Mouse (Mus musculus) myocyte (in vitro differentiated cells): Measurements from ENCODE around the gene Pih1d1. TPM values are rescaled to one million over a fixed set of nuclear protein-coding genes. Genes with fewer than 3 reads are reported as not detected.
A peak's percentile ranks its signal among the peaks of the same experiment; 100 is the strongest.

Source experiments
- H3K27me3 ChIP-seq: one replicate; pipeline ENCODE4 v1.6.1; 2011; ENCODE audit not compliant: control insufficient read depth, insufficient read depth, insufficient read length
- H3K36me3 ChIP-seq: one replicate; pipeline ENCODE4 v1.6.1; 2011; ENCODE audit not compliant: control insufficient read depth, insufficient read depth
- H3K4me2 ChIP-seq: one replicate; pipeline ENCODE4 v1.6.1; 2011; ENCODE audit warnings: low read depth, control low read depth
- H3K4me3 ChIP-seq: one replicate; pipeline ENCODE4 v1.5.1; 2011; ENCODE audit warnings: mild to moderate bottlenecking, control low read depth, moderate library complexity
- H3K79me2 ChIP-seq: one replicate; pipeline ENCODE4 v1.6.1; 2011; ENCODE audit not compliant: control insufficient read depth, insufficient read depth
- H3ac ChIP-seq: one replicate; pipeline ENCODE4 v1.6.1; 2011; ENCODE audit not compliant: control insufficient read depth, insufficient read length
- CEBPB ChIP-seq: IDR thresholded peaks from 2 replicates; pipeline ENCODE4 v1.6.1; 2011; ENCODE audit warnings: mild to moderate bottlenecking, moderate library complexity; ENCODE audit not compliant: poor library complexity, insufficient read depth, severe bottlenecking
- E2F4 ChIP-seq: IDR thresholded peaks from one replicate; pipeline ENCODE4 v1.6.1; 2011; ENCODE audit warnings: mild to moderate bottlenecking, control low read depth, moderate library complexity; ENCODE audit not compliant: insufficient read depth
- MAX ChIP-seq: IDR thresholded peaks from one replicate; pipeline ENCODE4 v1.6.1; 2011; ENCODE audit warnings: low read depth, mild to moderate bottlenecking, control low read depth
- MYOD1 ChIP-seq, 3 experiments: IDR thresholded peaks; one replicate each; pipeline ENCODE4 v1.6.1; 2011; ENCODE audit warnings: control low read depth in 2 of 3, low read depth in 2 of 3, mild to moderate bottlenecking in 2 of 3, moderate library complexity in 1 of 3; ENCODE audit not compliant: insufficient read length in 2 of 3, control insufficient read depth in 1 of 3
- MYOG ChIP-seq, 3 experiments: IDR thresholded peaks; one replicate each; pipeline ENCODE4 v1.6.1; 2011; ENCODE audit warnings: control low read depth in 2 of 3, low read depth in 2 of 3, mild to moderate bottlenecking in 2 of 3; ENCODE audit not compliant: insufficient read length in 2 of 3, control insufficient read depth in 1 of 3, insufficient read depth in 1 of 3
- POLR2A ChIP-seq: IDR thresholded peaks from one replicate; pipeline ENCODE4 v1.6.1; 2011; ENCODE audit warnings: low read depth, mild to moderate bottlenecking, control low read depth, moderate library complexity; ENCODE audit not compliant: insufficient read length
- POLR2AphosphoS2 ChIP-seq: IDR thresholded peaks from one replicate; pipeline ENCODE4 v1.6.1; 2011; ENCODE audit warnings: low read depth, control low read depth; ENCODE audit not compliant: insufficient read length
- REST ChIP-seq: IDR thresholded peaks from one replicate; pipeline ENCODE4 v1.6.1; 2011; ENCODE audit warnings: mild to moderate bottlenecking, control low read depth, moderate library complexity; ENCODE audit not compliant: insufficient read depth, insufficient read length
- SRF ChIP-seq: IDR thresholded peaks from one replicate; pipeline ENCODE4 v1.6.1; 2011; ENCODE audit warnings: low read depth; ENCODE audit not compliant: control insufficient read depth, insufficient read length
- TCF12 ChIP-seq: IDR thresholded peaks from one replicate; pipeline ENCODE4 v1.6.1; 2011; ENCODE audit warnings: mild to moderate bottlenecking, control low read depth; ENCODE audit not compliant: poor library complexity, insufficient read depth, severe bottlenecking
- TCF3 ChIP-seq: IDR thresholded peaks from one replicate; pipeline ENCODE4 v1.6.1; 2011; ENCODE audit warnings: low read depth, control low read depth; ENCODE audit not compliant: insufficient read length
- USF1 ChIP-seq: IDR thresholded peaks from one replicate; pipeline ENCODE4 v1.6.1; 2011; ENCODE audit warnings: low read depth, mild to moderate bottlenecking, control low read depth, moderate library complexity
- polyA plus RNA-seq: library from polyadenylated mRNA; unstranded; fragments of >200 nt; fragmentation: generic; extraction: Trizol; gene quantifications from one replicate; pipeline ENCODE4 v1.2.1, GENCODE M21; 2012; ENCODE audit warnings: missing spikeins

Gene Pih1d1
- polyA plus RNA-seq, 1 experiment = 81.9 TPM

- H3K79me2 ChIP-seq = no peaks in the 10 kb centered on the region
- no peak within 1 kb of the TSS for H3ac ChIP-seq
- H3K4me3 ChIP-seq = no peak within 1 kb of the TSS
- no peak within 1 kb of the TSS for H3K4me2 ChIP-seq
- TF ChIP-seq REST (no peak), USF1 (no peak), POLR2AphosphoS2 (no peak), POLR2A (no peak), TCF3 (no peak), SRF (no peak), E2F4 (no peak), MYOG (IDR thresholded peaks at IDR 0.05; ENCODE audit: control insufficient read depth in 1 of 3, insufficient read depth in 1 of 3, insufficient read length in 2 of 3, low read depth in 2 of 3) (no peak), TCF12 (no peak), CEBPB (no peak), MYOD1 (IDR thresholded peaks at IDR 0.05; ENCODE audit: control insufficient read depth in 1 of 3, insufficient read length in 2 of 3, low read depth in 2 of 3) (no peak), MAX (no peak)
- H3K27me3 ChIP-seq = peaks cover 94% of the 10 kb centered on the region
- no peaks in the 10 kb centered on the region for H3K36me3 ChIP-seq
Observed at GRCm38 (mm10) chr7:45179469-45179868, 25.4 kb downstream of the Pih1d1 start, which contains the start of gene Gfy. Gene Gfy, minus strand, starts transcription at chr7:45179569.

DNA sequence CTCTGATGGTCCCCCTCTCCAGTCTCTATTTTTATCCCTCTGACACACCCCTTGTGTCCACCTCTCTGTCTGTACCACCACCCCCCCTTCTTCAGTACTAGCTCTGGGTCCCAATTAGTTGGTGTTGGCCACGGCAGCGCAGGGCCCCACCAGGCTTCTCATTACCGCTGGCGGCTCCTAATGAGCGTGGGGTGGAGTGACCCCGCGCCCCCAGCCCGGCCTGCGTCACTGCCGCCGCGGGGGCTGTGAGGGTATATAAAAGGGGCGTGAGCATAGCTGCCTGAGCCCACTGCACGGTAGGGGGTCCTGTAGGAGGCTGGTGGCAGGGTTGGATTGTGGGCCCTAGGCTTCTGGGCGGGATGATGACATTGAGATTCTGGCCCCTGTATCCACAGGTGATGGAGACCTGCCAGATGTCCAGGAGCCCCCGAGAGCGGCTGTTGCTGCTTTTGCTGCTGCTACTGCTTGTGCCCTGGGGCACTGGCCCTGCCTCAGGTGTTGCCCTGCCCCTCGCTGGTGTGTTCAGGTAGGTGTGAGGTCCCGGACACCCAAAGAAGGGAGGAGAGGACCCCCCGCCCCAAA is 26.9 kb downstream of the Pih1d1 start, which contains the start of gene Pth2:
Pth2 (plus strand) TSS at position 100 of the 582 bp plus-strand sequence.
- Histone ChIP-seq H3K79me2 (no peaks in the 10 kb centered on the region), H3K4me3 (no peak within 1 kb of the TSS), H3ac (no peak within 1 kb of the TSS), H3K36me3 (no peaks in the 10 kb centered on the region), H3K4me2 (no peak within 1 kb of the TSS), H3K27me3 (peaks cover 89% of the 10 kb centered on the region)
- TF ChIP-seq POLR2AphosphoS2 = no peak
- TF ChIP-seq USF1 = no peak
- TF ChIP-seq CEBPB = no peak
- TF ChIP-seq E2F4 = no peak
- no peak for TF ChIP-seq SRF
- TF ChIP-seq POLR2A = no peak
- no peak for TF ChIP-seq REST
- TF ChIP-seq TCF3 = no peak
- no peak for TF ChIP-seq MYOD1 (IDR thresholded peaks at IDR 0.05; ENCODE audit: control insufficient read depth in 1 of 3, insufficient read length in 2 of 3, low read depth in 2 of 3)
- no peak for TF ChIP-seq MAX
- TF ChIP-seq MYOG (IDR thresholded peaks at IDR 0.05; ENCODE audit: control insufficient read depth in 1 of 3, insufficient read depth in 1 of 3, insufficient read length in 2 of 3, low read depth in 2 of 3) = no peak
- TF ChIP-seq TCF12 = no peak

GRCm38 (mm10) chr7:45181540-45181939 is 27.4 kb downstream of the Pih1d1 start:
- no peak for TF ChIP-seq CEBPB
- no peak for TF ChIP-seq POLR2AphosphoS2
- no peak for TF ChIP-seq TCF3
- no peak for TF ChIP-seq MYOD1 (IDR thresholded peaks at IDR 0.05; ENCODE audit: control insufficient read depth in 1 of 3, insufficient read length in 2 of 3, low read depth in 2 of 3)
- TF ChIP-seq REST = no peak
- TF ChIP-seq SRF = no peak
- TF ChIP-seq POLR2A = no peak
- Histone ChIP-seq H3K4me3 (no peak overlapping the region), H3K36me3 (no peaks in the 10 kb centered on the region), H3K27me3 (peaks cover 89% of the 10 kb centered on the region), H3K4me2 (no peak overlapping the region), H3K79me2 (no peaks in the 10 kb centered on the region), H3ac (no peak overlapping the region)

DNA sequence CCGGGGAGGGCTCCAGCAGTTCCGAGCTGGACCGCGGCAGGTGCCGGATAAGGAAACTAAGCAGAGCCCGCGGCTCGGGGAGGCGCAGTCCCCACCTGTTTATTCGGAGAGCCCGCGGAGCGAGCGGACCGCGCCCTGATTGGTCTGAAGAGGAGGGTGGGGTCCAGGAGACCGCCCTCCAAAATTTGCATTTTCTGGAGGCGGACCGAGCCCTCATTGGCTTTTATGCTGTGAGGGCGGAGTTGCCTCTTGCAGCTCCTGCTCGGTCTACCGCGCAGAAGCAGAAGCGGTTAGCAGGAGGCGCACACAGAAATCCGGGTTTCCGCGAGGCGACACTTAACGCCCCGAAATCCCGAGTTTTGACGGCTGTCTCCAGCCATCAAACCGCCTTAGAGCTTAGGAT is 28.1 kb downstream of the Pih1d1 start:
- H3K4me2 ChIP-seq = peak overlapping the region; percentile 65
- H3K79me2 ChIP-seq = no peaks in the 10 kb centered on the region
- H3K4me3 ChIP-seq = no peak overlapping the region
- no peak overlapping the region for H3ac ChIP-seq
- no peaks in the 10 kb centered on the region for H3K36me3 ChIP-seq
- TF ChIP-seq TCF12 (no peak), MYOG (IDR thresholded peaks at IDR 0.05; ENCODE audit: control insufficient read depth in 1 of 3, insufficient read depth in 1 of 3, insufficient read length in 2 of 3, low read depth in 2 of 3) (peak in 1 of 3 experiments; percentile 15), REST (no peak), SRF (no peak), CEBPB (no peak), TCF3 (no peak), POLR2A (peak; percentile 42), MAX (no peak), POLR2AphosphoS2 (no peak), E2F4 (peak; percentile 86), USF1 (no peak)
- peaks cover 89% of the 10 kb centered on the region for H3K27me3 ChIP-seq

DNA sequence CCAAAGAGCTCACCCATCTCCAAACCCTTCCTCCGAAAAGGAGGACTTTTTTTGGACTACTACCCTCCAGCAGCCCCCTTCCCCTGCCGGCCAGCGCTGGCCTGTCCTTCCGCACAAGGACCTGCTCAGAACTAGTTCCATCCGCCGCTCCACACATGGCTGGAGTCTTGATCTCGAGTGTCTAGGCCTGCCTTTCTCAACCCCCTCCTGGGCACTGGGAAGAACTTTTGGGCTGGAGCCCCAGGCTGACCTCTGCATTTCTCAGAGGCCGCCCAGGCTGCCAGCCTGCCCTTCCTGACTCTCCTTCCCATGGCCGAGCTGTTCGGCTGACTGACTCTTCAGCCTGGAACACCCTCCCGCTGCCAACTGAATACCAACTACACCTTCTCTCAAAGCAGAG is 28.5 kb downstream of the Pih1d1 start:
- Histone ChIP-seq H3K36me3 (no peaks in the 10 kb centered on the region), H3K4me3 (no peak overlapping the region), H3ac (no peak overlapping the region), H3K27me3 (peaks cover 87% of the 10 kb centered on the region), H3K79me2 (no peaks in the 10 kb centered on the region), H3K4me2 (peak overlapping the region; percentile 65)
- TF ChIP-seq USF1 (no peak), E2F4 (no peak), REST (no peak), POLR2A (no peak), TCF3 (no peak)
